Mouse (Mus musculus) lung, embryonic 14.5 days (tissue): ENCODE results near the gene Lrp1. TPM values are rescaled to one million over a fixed set of nuclear protein-coding genes. Genes with fewer than 3 reads are reported as not detected.

ENCODE experiments used
- ATAC-seq: fragments of 200-750 bp; cut with Nextera tagmentation; 2 replicates; pipeline ENCODE4 v1.8.0; 2017; ENCODE audit warnings: mild to moderate bottlenecking, moderate TSS enrichment, moderate library complexity; ENCODE audit not compliant: insufficient read depth
- DNase-seq: peaks from one replicate; pipeline ENCODE4 v3.0.0-alpha.2; 2015
- H3K27ac ChIP-seq: fragments of 300-500 bp; sonication (generic); 2 replicates; pipeline ENCODE4 v1.5.1; 2014; ENCODE audit warnings: low read depth, mild to moderate bottlenecking, moderate library complexity
- H3K27me3 ChIP-seq: fragments of 300-500 bp; sonication (generic); 2 replicates; pipeline ENCODE4 v1.6.1; 2014; ENCODE audit warnings: low read length, control low read depth; ENCODE audit not compliant: insufficient read depth
- H3K36me3 ChIP-seq: fragments of 300-500 bp; sonication (generic); 2 replicates; pipeline ENCODE4 v1.6.1; 2014; ENCODE audit warnings: control low read depth; ENCODE audit not compliant: insufficient read depth
- H3K4me1 ChIP-seq: fragments of 300-500 bp; sonication (generic); 2 replicates; pipeline ENCODE4 v1.6.1; 2014; ENCODE audit warnings: antibody characterized with exemption, control low read depth; ENCODE audit not compliant: insufficient read depth
- H3K4me2 ChIP-seq: fragments of 300-500 bp; sonication (generic); 2 replicates; pipeline ENCODE4 v1.6.1; 2014; ENCODE audit warnings: mild to moderate bottlenecking
- H3K4me3 ChIP-seq: fragments of 300-500 bp; sonication (generic); 2 replicates; pipeline ENCODE4 v1.5.1; 2014; ENCODE audit warnings: low read depth, low read length
- H3K9ac ChIP-seq: fragments of 300-500 bp; sonication (generic); 2 replicates; pipeline ENCODE4 v1.6.1; 2014
- H3K9me3 ChIP-seq: fragments of 300-500 bp; sonication (generic); 2 replicates; pipeline ENCODE4 v1.6.1; 2016; ENCODE audit warnings: low read depth, low read length, control low read depth
- CTCF ChIP-seq: IDR thresholded peaks from 2 replicates; pipeline ENCODE4 v1.5.1; 2016; ENCODE audit warnings: antibody characterized with exemption, low read depth
- WGBS: fragments of 180-500 bp; shearing (Covaris S2); extraction: QIAGEN DNeasy Blood & Tissue Kit; methylation state at CpG from one replicate; pipeline ENCODE4 v1.1.7; 2014; 5-methylcytosine and 5-hydroxymethylcytosine counted together
- polyA plus RNA-seq: library from polyadenylated mRNA; unstranded; fragments of >200 nt; fragmentation: Nextera tagmentation; extraction: Ambion mirVana; gene quantifications from 2 replicates; pipeline ENCODE4 v1.2.1, GENCODE M21; 2014

The Lrp1 gene
- polyA plus RNA-seq, 1 experiment from 2014 or later: 68.7 TPM

DNA sequence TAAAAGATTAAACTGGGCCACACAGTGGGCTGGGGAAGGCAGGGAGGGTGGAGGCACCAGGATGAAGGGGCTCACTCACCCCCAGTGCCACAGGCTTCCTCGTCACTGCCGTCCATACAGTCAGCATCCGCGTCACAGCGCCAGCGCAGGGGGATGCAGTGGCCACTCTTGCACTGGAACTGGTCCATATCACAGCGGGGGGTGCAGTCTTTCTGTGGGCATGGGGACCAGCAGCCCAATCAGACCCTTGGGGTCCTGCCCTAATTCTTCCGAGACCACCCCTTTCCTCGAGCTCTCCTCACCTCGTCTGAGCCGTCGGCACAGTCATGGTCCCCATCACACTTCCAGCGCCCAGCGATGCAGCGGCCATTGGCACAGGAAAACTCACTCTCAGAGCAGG lies 72.7 kb downstream of the Lrp1 start:
- no peak for TF ChIP-seq CTCF
- Histone ChIP-seq H3K9ac (no peak overlapping the region), H3K9me3 (no peaks in the 10 kb centered on the region), H3K4me3 (no peak overlapping the region), H3K27ac (no peak overlapping the region), H3K4me2 (no peak overlapping the region), H3K4me1 (no peaks in the 10 kb centered on the region), H3K36me3 (peaks cover 95% of the 10 kb centered on the region), H3K27me3 (no peaks in the 10 kb centered on the region)
- DNase-seq (no peak), ATAC-seq (no peak)
- WGBS: 94% methylated on average over 15 of the region's 15 CpGs

GRCm38 (mm10) chr10:127546505-127546904 lies 74.4 kb downstream of the Lrp1 start:
- DNase-seq (peak; percentile 46), ATAC-seq (no peak)
- 85% methylated on average over 7 of the region's 7 CpGs for WGBS
- Histone ChIP-seq H3K4me3 (no peak overlapping the region), H3K36me3 (peaks cover 96% of the 10 kb centered on the region), H3K27ac (no peak overlapping the region), H3K27me3 (no peaks in the 10 kb centered on the region), H3K4me1 (no peaks in the 10 kb centered on the region), H3K9me3 (no peaks in the 10 kb centered on the region), H3K9ac (no peak overlapping the region), H3K4me2 (no peak overlapping the region)
- TF ChIP-seq CTCF: peak; percentile 51

GRCm38 (mm10) chr10:127544375-127544774 lies 76.6 kb downstream of the Lrp1 start:
- peaks cover 93% of the 10 kb centered on the region for H3K36me3 ChIP-seq
- ATAC-seq: no peak
- H3K9me3 ChIP-seq: no peaks in the 10 kb centered on the region
- no peak for TF ChIP-seq CTCF
- no peaks in the 10 kb centered on the region for H3K4me1 ChIP-seq
- H3K27ac ChIP-seq: no peak overlapping the region
- H3K9ac ChIP-seq: no peak overlapping the region
- H3K27me3 ChIP-seq: no peaks in the 10 kb centered on the region
- H3K4me3 ChIP-seq: no peak overlapping the region
- no peak for DNase-seq
- H3K4me2 ChIP-seq: no peak overlapping the region
- WGBS: 87% methylated on average over 20 of the region's 20 CpGs

DNA sequence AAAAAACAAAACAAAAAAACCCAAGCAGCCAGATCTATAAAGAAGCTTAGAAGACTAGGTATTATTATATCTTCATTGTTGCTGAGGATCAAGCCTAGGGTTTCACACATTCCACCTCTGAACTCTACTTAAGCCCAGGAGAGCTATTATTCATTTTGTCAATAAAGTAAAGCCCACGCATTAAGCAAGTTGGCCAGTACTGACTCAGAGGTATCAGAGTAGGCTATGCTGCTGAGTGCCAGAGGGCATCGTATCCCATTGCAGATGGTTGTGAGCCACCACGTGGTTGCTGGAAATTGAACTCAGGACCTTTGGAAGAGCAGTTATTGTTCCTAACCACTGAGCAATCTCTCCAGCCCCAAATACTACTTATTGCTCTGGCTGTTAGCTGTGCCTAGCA lies 77.0 kb downstream of the Lrp1 start:
- TF ChIP-seq CTCF: no peak
- 74% methylated on average over 3 of the region's 3 CpGs for WGBS
- Histone ChIP-seq H3K4me1 (no peaks in the 10 kb centered on the region), H3K4me2 (no peak overlapping the region), H3K27ac (no peak overlapping the region), H3K36me3 (peaks cover 93% of the 10 kb centered on the region), H3K4me3 (no peak overlapping the region), H3K27me3 (no peaks in the 10 kb centered on the region), H3K9me3 (no peaks in the 10 kb centered on the region), H3K9ac (no peak overlapping the region)
- ATAC-seq (no peak), DNase-seq (no peak)

- H3K36me3 ChIP-seq: peaks cover 88% of the 10 kb centered on the region
- WGBS: 53% methylated on average over 6 of the region's 6 CpGs
- H3K4me2 ChIP-seq: no peak overlapping the region
- ATAC-seq (no peak), DNase-seq (no peak)
- H3K27me3 ChIP-seq: no peaks in the 10 kb centered on the region
- no peak for TF ChIP-seq CTCF
- no peak overlapping the region for H3K27ac ChIP-seq
- H3K9me3 ChIP-seq: no peaks in the 10 kb centered on the region
- H3K9ac ChIP-seq: no peak overlapping the region
- no peaks in the 10 kb centered on the region for H3K4me1 ChIP-seq
- no peak overlapping the region for H3K4me3 ChIP-seq
Measured at GRCm38 (mm10) chr10:127542720-127543119, 78.2 kb downstream of the Lrp1 start.

DNA sequence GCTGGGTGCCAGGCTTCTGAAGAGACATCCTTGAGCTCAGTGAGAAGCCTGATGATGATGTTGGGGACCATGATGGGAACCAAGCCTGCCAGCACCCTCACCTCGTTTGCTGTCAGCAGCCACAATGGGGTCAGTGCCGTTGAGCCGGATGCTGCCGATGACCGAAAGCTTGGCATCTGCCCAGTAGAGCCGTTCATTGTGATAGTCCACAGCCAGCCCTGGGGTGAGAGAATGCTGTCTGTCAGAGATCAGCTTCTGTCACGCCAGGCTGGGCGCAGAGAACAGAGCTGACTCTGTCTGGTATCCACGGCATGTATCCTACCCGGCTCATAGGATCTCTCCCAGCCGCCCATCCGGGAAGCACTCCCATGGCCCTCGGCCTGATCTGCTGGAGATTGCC lies 78.9 kb downstream of the Lrp1 start:
- Histone ChIP-seq H3K27me3 (peaks cover under 1% of the 10 kb centered on the region; the same call in 1 of the 2 replicates), H3K36me3 (peaks cover 82% of the 10 kb centered on the region), H3K4me3 (no peak overlapping the region), H3K4me1 (no peaks in the 10 kb centered on the region), H3K4me2 (no peak overlapping the region), H3K9ac (no peak overlapping the region), H3K27ac (no peak overlapping the region), H3K9me3 (no peaks in the 10 kb centered on the region)
- ATAC-seq: no peak
- DNase-seq: no peak
- WGBS: 88% methylated on average over 13 of the region's 13 CpGs
- TF ChIP-seq CTCF: no peak

GRCm38 (mm10) chr10:127541510-127541909 lies 79.4 kb downstream of the Lrp1 start:
- peaks cover 6% of the 10 kb centered on the region for H3K27me3 ChIP-seq
- no peak overlapping the region for H3K9ac ChIP-seq
- H3K36me3 ChIP-seq: peaks cover 76% of the 10 kb centered on the region
- no peak for ATAC-seq
- H3K4me2 ChIP-seq: no peak overlapping the region
- no peak for DNase-seq
- no peak overlapping the region for H3K27ac ChIP-seq
- TF ChIP-seq CTCF: no peak
- H3K9me3 ChIP-seq: no peaks in the 10 kb centered on the region
- H3K4me1 ChIP-seq: no peaks in the 10 kb centered on the region
- 88% methylated on average over 8 of the region's 8 CpGs for WGBS
- H3K4me3 ChIP-seq: no peak overlapping the region
